Mouse (Mus musculus) layer of hippocampus, postnatal 10 days (tissue): Measurements from ENCODE around the gene Gnb1. TPM values are rescaled to one million over a fixed set of nuclear protein-coding genes. Genes with fewer than 3 reads are reported as not detected.

Source experiments
- DNase-seq, 2 experiments: peaks; one replicate each; pipeline ENCODE4 v3.0.0; 2021; ENCODE audit warnings: low spot score in 2 of 2
- total RNA-seq, 2 experiments: library from RNA; stranded (reverse); gene quantifications; 2 replicates each; pipeline ENCODE4 v1.2.3; 2021

The Gnb1 gene
- total RNA-seq, 2 experiments from 2014 or later, result 1,004 to 1,032 TPM

- DNase-seq, result no peak
Measured at GRCm38 (mm10) chr4:155482733-155483540, 8.2 kb upstream of the Gnb1 start.

GRCm38 (mm10) chr4:155485521-155485920, 5.6 kb upstream of the Gnb1 start:
- DNase-seq, result no peak

- no peak for DNase-seq
Measured at GRCm38 (mm10) chr4:155487746-155488145, 3.4 kb upstream of the Gnb1 start.

- DNase-seq, result no peak
Measured at GRCm38 (mm10) chr4:155488232-155489025, 2.7 kb upstream of the Gnb1 start.

- DNase-seq, result no peak
Measured at GRCm38 (mm10) chr4:155489101-155489970, 1.8 kb upstream of the Gnb1 start.

GRCm38 (mm10) chr4:155490456-155490855, 705 bp upstream of the Gnb1 start:
- no peak for DNase-seq

- no peak for DNase-seq
Measured at GRCm38 (mm10) chr4:155491529-155492130, 469 bp downstream of the Gnb1 start.

- peak; percentile 59 to 65 for DNase-seq
Measured at GRCm38 (mm10) chr4:155492131-155492633, 1.0 kb downstream of the Gnb1 start.

- DNase-seq, result no peak
Measured at GRCm38 (mm10) chr4:155494891-155495290, 3.7 kb downstream of the Gnb1 start.

GRCm38 (mm10) chr4:155497963-155498362, 6.8 kb downstream of the Gnb1 start:
- DNase-seq, result no peak

GRCm38 (mm10) chr4:155501126-155501525, 10.0 kb downstream of the Gnb1 start:
- no peak for DNase-seq

GRCm38 (mm10) chr4:155505067-155505466, 13.9 kb downstream of the Gnb1 start:
- DNase-seq, result no peak

GRCm38 (mm10) chr4:155505671-155506295, 14.6 kb downstream of the Gnb1 start:
- DNase-seq, result no peak

- no peak for DNase-seq
Measured at GRCm38 (mm10) chr4:155508614-155509013, 17.5 kb downstream of the Gnb1 start.

GRCm38 (mm10) chr4:155510981-155511380, 19.8 kb downstream of the Gnb1 start:
- no peak for DNase-seq

GRCm38 (mm10) chr4:155514810-155515209, 23.6 kb downstream of the Gnb1 start:
- DNase-seq, result no peak

GRCm38 (mm10) chr4:155517948-155518517, 26.9 kb downstream of the Gnb1 start:
- no peak for DNase-seq

GRCm38 (mm10) chr4:155522327-155522726, 31.2 kb downstream of the Gnb1 start:
- no peak for DNase-seq

GRCm38 (mm10) chr4:155525751-155526150, 34.6 kb downstream of the Gnb1 start:
- no peak for DNase-seq

GRCm38 (mm10) chr4:155529294-155529693, 38.1 kb downstream of the Gnb1 start:
- no peak for DNase-seq
